Mouse (Mus musculus) erythroblast, embryonic 14.5 days (primary cell): Measurements from ENCODE around the gene Asphd1.

Source experiments
- GATA1 ChIP-seq: IDR thresholded peaks from 2 replicates; pipeline ENCODE4 v1.6.1; 2012; ENCODE audit warnings: low read length, inconsistent platforms, mixed read lengths
- TAL1 ChIP-seq: IDR thresholded peaks from 3 replicates; pipeline ENCODE4 v1.6.1; 2012; ENCODE audit warnings: low read length, inconsistent platforms, mixed read lengths

DNA sequence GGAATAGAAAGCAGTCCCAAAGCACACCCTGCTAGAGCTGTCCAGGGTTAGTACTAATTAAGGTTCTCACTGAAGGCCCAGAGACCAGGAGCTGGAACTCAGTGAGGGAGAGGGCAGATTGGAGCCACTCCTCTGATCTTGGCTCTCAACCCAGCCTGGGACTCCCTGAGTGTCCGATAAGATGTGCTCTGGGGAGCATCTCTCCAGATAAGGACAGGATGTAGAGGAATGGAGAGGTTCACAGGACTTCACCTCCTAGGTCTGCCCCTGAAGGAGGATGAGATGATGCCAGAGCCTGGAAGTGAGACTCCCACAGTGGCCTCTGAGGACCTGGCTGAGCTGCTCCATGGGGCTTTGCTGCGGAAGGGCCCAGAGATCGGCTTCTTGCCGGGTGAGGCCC lies 2.4 kb upstream of the Asphd1 start:
- TF ChIP-seq GATA1: no peak
- no peak for TF ChIP-seq TAL1
